Mouse (Mus musculus) myocyte (in vitro differentiated cells): ENCODE data around the gene Usp5.

Experiments used
- CEBPB ChIP-seq: IDR thresholded peaks from 2 replicates; pipeline ENCODE4 v1.6.1; 2011; ENCODE audit warnings: mild to moderate bottlenecking, moderate library complexity; ENCODE audit not compliant: poor library complexity, insufficient read depth, severe bottlenecking
- E2F4 ChIP-seq: IDR thresholded peaks from one replicate; pipeline ENCODE4 v1.6.1; 2011; ENCODE audit warnings: mild to moderate bottlenecking, control low read depth, moderate library complexity; ENCODE audit not compliant: insufficient read depth
- MAX ChIP-seq: IDR thresholded peaks from one replicate; pipeline ENCODE4 v1.6.1; 2011; ENCODE audit warnings: low read depth, mild to moderate bottlenecking, control low read depth
- MYOG ChIP-seq, 3 experiments: IDR thresholded peaks; one replicate each; pipeline ENCODE4 v1.6.1; 2011; ENCODE audit warnings: control low read depth in 2 of 3, low read depth in 2 of 3, mild to moderate bottlenecking in 2 of 3; ENCODE audit not compliant: insufficient read length in 2 of 3, control insufficient read depth in 1 of 3, insufficient read depth in 1 of 3
- POLR2A ChIP-seq: IDR thresholded peaks from one replicate; pipeline ENCODE4 v1.6.1; 2011; ENCODE audit warnings: low read depth, mild to moderate bottlenecking, control low read depth, moderate library complexity; ENCODE audit not compliant: insufficient read length
- POLR2AphosphoS2 ChIP-seq: IDR thresholded peaks from one replicate; pipeline ENCODE4 v1.6.1; 2011; ENCODE audit warnings: low read depth, control low read depth; ENCODE audit not compliant: insufficient read length
- REST ChIP-seq: IDR thresholded peaks from one replicate; pipeline ENCODE4 v1.6.1; 2011; ENCODE audit warnings: mild to moderate bottlenecking, control low read depth, moderate library complexity; ENCODE audit not compliant: insufficient read depth, insufficient read length
- TCF12 ChIP-seq: IDR thresholded peaks from one replicate; pipeline ENCODE4 v1.6.1; 2011; ENCODE audit warnings: mild to moderate bottlenecking, control low read depth; ENCODE audit not compliant: poor library complexity, insufficient read depth, severe bottlenecking
- TCF3 ChIP-seq: IDR thresholded peaks from one replicate; pipeline ENCODE4 v1.6.1; 2011; ENCODE audit warnings: low read depth, control low read depth; ENCODE audit not compliant: insufficient read length
- USF1 ChIP-seq: IDR thresholded peaks from one replicate; pipeline ENCODE4 v1.6.1; 2011; ENCODE audit warnings: low read depth, mild to moderate bottlenecking, control low read depth, moderate library complexity

GRCm38 (mm10) chr6:124847305-124847704 is 18.0 kb upstream of the Usp5 start:
- TF ChIP-seq POLR2A (no peak), MYOG (IDR thresholded peaks at IDR 0.05; ENCODE audit: control insufficient read depth in 1 of 3, insufficient read depth in 1 of 3, insufficient read length in 2 of 3, low read depth in 2 of 3) (no peak), USF1 (no peak), TCF12 (no peak), POLR2AphosphoS2 (no peak), CEBPB (no peak), E2F4 (no peak), REST (no peak), MAX (no peak), TCF3 (no peak)
